Mouse (Mus musculus): ENCODE data around the gene Lag3. TPM values are rescaled to one million over a fixed set of nuclear protein-coding genes. Genes with fewer than 3 reads are reported as not detected.

Gene Lag3
- polyA plus RNA-seq, 1 experiment: 7.6 TPM

DNA sequence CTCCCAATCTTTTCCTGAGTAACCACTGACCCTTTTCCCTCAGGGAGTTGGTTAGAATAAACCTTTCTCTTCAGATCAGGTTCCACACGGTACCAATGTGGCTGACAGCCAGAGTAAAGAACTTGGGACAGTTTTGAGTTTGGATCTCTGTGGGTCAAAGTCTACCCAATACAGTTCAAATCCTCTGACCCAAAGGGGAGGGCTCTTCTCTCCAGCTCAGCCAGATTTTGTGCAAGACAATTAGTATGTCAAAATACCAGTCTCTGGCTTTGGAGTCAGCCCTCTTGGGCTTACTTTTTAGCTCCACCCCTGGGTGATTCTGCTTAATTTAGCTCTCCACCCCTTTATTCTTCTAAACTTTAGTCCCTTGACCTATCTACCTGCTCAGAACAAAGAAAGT, 18.7 kb upstream of the Lag3 start:
- TF ChIP-seq CTCF (IDR thresholded peaks at IDR 0.05; ENCODE audit: control insufficient read depth, insufficient read depth, low read length) (no peak), POLR2A (IDR thresholded peaks at IDR 0.05; ENCODE audit: borderline replicate concordance, control insufficient read depth, low read depth, low read length) (no peak)
- no peak overlapping the region for H3K4me3 ChIP-seq (replicated peaks; ENCODE audit: control insufficient read depth, low read depth, low read length)
- H3K27ac ChIP-seq (ENCODE audit: control insufficient read depth, insufficient read depth, low read depth, low read length, poor library complexity): no peak overlapping the region
- no peaks in the 10 kb centered on the region; the same call in 1 of the 2 replicates for H3K4me1 ChIP-seq (ENCODE audit: control insufficient read depth, insufficient read depth, low read length)
- 78% methylated on average over 1 of the region's 1 CpGs for WGBS

DNA sequence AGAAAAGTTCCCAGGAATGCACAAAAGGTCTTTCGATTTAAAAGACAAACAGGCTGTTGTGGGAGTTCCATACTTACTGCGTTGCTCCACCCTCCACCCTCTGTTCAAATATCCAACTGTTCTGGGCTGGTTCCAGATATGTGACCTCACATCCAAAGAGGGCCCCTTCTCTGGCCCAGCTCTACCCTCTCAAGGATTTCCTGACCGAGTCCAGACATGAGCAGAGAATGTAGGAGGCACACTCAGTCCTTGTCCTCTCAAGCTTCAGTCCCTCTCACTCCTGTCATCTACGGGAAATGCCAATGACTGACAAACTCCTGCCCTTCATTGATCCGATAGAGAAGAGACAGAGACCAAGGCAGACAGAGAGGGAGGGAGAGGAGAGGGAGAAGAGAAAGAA, 14.4 kb upstream of the Lag3 start:
- TF ChIP-seq POLR2A (IDR thresholded peaks at IDR 0.05; ENCODE audit: borderline replicate concordance, control insufficient read depth, low read depth, low read length) (no peak), CTCF (IDR thresholded peaks at IDR 0.05; ENCODE audit: control insufficient read depth, insufficient read depth, low read length) (no peak)
- H3K4me3 ChIP-seq (replicated peaks; ENCODE audit: control insufficient read depth, low read depth, low read length): no peak overlapping the region
- no peaks in the 10 kb centered on the region; the same call in 1 of the 2 replicates for H3K4me1 ChIP-seq (ENCODE audit: control insufficient read depth, insufficient read depth, low read length)
- no peak overlapping the region for H3K27ac ChIP-seq (ENCODE audit: control insufficient read depth, insufficient read depth, low read depth, low read length, poor library complexity)
- WGBS: 30% methylated on average over 5 of the region's 5 CpGs

DNA sequence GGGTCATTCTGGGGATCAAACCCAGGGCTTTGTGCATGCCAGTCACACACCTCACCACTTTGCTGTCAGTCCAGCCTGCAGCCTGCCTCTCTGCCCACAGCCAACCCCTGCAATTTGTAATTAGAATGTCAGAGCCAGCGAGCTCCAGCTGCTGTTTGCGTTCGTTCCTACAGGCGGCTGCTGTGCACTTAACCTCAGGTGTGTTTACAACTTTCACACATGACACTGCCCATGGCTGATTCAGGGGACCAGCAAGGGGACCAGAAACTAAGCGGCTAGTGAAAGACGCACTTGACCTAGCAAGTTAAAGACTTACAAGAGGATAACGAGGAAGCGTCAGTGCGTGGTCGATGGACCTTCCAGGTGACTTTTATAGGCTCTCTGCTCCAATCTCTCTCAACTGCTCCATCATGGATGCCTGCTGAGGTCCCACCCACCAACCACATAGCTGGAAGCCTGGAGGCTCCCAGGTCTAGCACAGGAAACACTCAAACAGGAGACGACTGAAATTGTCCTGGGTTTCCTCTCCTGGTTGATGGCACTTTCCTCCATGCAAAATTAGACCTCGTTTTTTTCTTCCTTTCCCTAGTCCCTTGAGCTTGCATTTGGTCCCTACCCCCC, 13.8 kb upstream of the Lag3 start:
- Histone ChIP-seq H3K4me1 (ENCODE audit: control insufficient read depth, insufficient read depth, low read length) (no peaks in the 10 kb centered on the region; the same call in 1 of the 2 replicates), H3K4me3 (replicated peaks; ENCODE audit: control insufficient read depth, low read depth, low read length) (no peak overlapping the region), H3K27ac (ENCODE audit: control insufficient read depth, insufficient read depth, low read depth, low read length, poor library complexity) (no peak overlapping the region)
- 60% methylated on average over 12 of the region's 12 CpGs for WGBS
- no peak for TF ChIP-seq CTCF (IDR thresholded peaks at IDR 0.05; ENCODE audit: control insufficient read depth, insufficient read depth, low read length)
- TF ChIP-seq POLR2A (IDR thresholded peaks at IDR 0.05; ENCODE audit: borderline replicate concordance, control insufficient read depth, low read depth, low read length): no peak

DNA sequence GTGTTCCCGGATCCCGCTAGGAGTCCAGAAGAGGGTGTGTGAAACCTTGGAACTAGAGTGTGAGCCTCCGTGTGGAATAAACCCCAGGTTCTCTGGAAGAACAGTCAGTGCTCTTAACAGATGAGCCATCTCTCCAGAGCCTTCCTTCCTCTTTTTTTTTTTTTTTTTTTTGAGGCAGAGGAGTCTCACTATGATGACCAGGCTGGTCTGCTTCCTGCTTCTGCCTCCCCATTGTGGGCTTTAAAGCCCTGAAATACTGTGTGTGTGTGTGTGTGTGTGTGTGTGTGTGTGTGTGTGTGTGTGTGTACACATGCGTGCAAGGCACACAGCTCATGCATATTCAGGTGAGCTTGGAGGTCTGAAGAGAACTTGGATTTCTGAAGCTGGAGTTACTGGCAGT, 10.0 kb upstream of the Lag3 start:
- Histone ChIP-seq H3K4me1 (ENCODE audit: control insufficient read depth, insufficient read depth, low read length) (no peaks in the 10 kb centered on the region; the same call in 1 of the 2 replicates), H3K27ac (ENCODE audit: control insufficient read depth, insufficient read depth, low read depth, low read length, poor library complexity) (no peak overlapping the region), H3K4me3 (replicated peaks; ENCODE audit: control insufficient read depth, low read depth, low read length) (no peak overlapping the region)
- 28% methylated on average over 4 of the region's 4 CpGs for WGBS
- no peak for TF ChIP-seq CTCF (IDR thresholded peaks at IDR 0.05; ENCODE audit: control insufficient read depth, insufficient read depth, low read length)
- no peak for TF ChIP-seq POLR2A (IDR thresholded peaks at IDR 0.05; ENCODE audit: borderline replicate concordance, control insufficient read depth, low read depth, low read length)

DNA sequence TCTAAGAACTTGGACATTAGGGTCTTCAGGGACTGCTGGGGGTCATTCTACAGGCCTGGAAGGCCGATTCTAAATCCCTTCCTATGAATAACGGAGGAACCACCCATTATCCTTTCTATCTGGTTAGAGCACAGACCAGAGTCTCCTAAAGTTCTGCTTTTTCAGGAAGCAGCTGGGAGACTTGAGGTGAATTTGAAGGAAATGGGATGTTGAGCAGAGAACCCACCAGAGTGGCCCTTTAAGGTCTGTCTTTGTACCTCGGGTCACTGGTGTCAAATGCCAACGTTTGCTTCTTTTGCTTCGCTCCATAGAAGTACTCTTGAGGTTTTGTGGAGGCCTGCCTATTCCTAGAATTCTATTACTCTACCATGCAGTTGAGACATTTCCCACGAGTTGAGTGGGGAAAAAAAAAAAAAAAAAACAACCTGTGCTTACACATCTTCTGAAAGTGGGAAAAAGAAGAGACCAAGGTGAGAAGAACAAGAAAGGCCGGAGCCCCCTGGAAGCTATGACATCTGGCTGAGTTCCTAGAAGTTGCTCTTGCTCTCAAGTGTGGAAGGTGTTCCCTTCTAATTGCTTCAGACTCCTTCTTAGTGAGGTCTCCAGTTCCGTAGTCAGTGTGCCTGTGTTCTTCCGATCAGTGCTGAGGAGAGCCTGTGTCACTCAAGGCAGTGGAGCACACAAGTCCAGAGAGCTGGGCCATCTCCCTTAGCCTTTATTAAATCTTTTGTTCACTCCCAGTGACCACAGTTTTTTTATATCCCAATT, 9.0 kb upstream of the Lag3 start:
- Histone ChIP-seq H3K27ac (ENCODE audit: control insufficient read depth, insufficient read depth, low read depth, low read length, poor library complexity) (no peak overlapping the region), H3K4me1 (ENCODE audit: control insufficient read depth, insufficient read depth, low read length) (no peaks in the 10 kb centered on the region; the same call in 1 of the 2 replicates), H3K4me3 (replicated peaks; ENCODE audit: control insufficient read depth, low read depth, low read length) (no peak overlapping the region)
- 43% methylated on average over 9 of the region's 9 CpGs for WGBS
- TF ChIP-seq CTCF (IDR thresholded peaks at IDR 0.05; ENCODE audit: control insufficient read depth, insufficient read depth, low read length) (no peak), POLR2A (IDR thresholded peaks at IDR 0.05; ENCODE audit: borderline replicate concordance, control insufficient read depth, low read depth, low read length) (no peak)

DNA sequence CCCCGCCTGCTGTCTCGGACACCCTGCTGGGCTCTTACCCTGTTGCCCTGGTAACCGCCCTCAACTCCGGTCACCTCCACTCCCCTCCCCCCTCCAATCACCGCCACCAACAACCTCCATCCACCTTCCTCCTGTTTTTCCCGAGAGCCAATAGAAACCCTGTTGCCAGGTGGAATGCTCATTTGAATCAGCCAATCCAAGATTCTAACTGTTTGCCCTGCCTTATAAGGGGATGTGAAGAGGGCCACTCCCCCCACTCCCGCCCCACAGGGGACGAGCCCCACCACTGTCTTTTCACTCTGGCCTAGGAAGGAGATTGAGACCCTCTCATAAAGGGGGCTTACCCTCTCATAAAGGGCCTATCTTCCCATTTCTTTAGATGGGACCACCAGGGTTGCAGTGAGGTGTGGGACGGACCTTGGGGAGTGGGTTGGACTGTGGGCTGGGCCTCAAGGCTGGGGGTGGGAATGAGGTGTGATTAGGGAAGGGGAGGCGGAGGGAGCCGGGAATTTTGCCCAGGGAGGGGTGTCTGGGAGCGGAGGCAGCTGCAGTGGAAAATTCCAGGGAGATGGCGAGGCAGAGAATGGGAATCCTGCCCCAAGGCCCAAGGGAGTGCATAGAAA, 8.3 kb upstream of the Lag3 start, which contains the start of gene Ptms:
TSS of gene Ptms (minus strand) at position 409 of the 623 bp plus-strand sequence.
- no peaks in the 10 kb centered on the region; the same call in 1 of the 2 replicates for H3K4me1 ChIP-seq (ENCODE audit: control insufficient read depth, insufficient read depth, low read length)
- no peak within 1 kb of the TSS for H3K4me3 ChIP-seq (replicated peaks; ENCODE audit: control insufficient read depth, low read depth, low read length)
- H3K27ac ChIP-seq (ENCODE audit: control insufficient read depth, insufficient read depth, low read depth, low read length, poor library complexity): no peak within 1 kb of the TSS
- WGBS: 22% methylated on average over 13 of the region's 13 CpGs
- no peak for TF ChIP-seq CTCF (IDR thresholded peaks at IDR 0.05; ENCODE audit: control insufficient read depth, insufficient read depth, low read length)
- no peak for TF ChIP-seq POLR2A (IDR thresholded peaks at IDR 0.05; ENCODE audit: borderline replicate concordance, control insufficient read depth, low read depth, low read length)

DNA sequence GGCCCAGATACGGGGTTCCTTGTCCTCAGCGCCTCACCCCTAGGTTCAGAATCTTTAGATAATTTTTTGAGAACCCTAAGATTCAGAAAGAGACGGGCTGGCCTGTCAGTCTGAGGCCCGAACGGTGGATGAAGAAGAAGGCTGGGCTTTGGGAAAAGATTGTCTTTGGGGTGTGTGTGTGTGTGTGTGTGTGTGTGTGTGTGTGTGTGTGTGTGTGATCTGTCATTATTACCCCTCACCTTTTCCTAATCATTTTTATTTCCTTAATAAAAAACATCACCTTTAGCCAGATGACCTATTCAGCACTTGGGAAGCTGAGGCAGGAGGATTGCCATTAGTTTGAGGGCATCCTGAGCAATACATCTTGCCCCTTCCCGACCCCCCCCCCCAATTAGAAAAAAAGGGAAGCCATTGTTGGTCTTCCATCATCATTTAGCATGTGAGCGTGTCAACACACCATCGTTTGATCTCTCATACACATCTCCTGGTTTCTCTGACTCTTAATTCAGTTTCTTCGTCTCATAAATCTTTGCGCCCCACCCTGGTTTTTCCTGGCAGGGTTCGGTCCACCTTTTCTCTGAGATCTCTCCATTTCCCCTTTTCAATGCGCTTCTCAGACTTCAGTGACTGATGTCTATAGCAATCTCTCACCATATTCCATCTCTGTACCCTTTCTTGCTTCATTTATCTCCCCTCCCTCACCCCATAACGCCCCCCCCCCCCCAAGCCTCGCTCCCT, 7.6 kb upstream of the Lag3 start:
- H3K4me1 ChIP-seq (ENCODE audit: control insufficient read depth, insufficient read depth, low read length): no peaks in the 10 kb centered on the region; the same call in 1 of the 2 replicates
- no peak for TF ChIP-seq POLR2A (IDR thresholded peaks at IDR 0.05; ENCODE audit: borderline replicate concordance, control insufficient read depth, low read depth, low read length)
- TF ChIP-seq CTCF (IDR thresholded peaks at IDR 0.05; ENCODE audit: control insufficient read depth, insufficient read depth, low read length): no peak
- WGBS: 24% methylated on average over 14 of the region's 14 CpGs
- no peak overlapping the region for H3K4me3 ChIP-seq (replicated peaks; ENCODE audit: control insufficient read depth, low read depth, low read length)
- H3K27ac ChIP-seq (ENCODE audit: control insufficient read depth, insufficient read depth, low read depth, low read length, poor library complexity): no peak overlapping the region

All from bone marrow, adult 2 months (tissue).